Mouse (Mus musculus) embryonic facial prominence, embryonic 15.5 days (tissue): Measurements from ENCODE around the gene Rhox1. TPM values are rescaled to one million over a fixed set of nuclear protein-coding genes. Genes with fewer than 3 reads are reported as not detected.

ENCODE experiments used
- ATAC-seq: fragments of 200-750 bp; cut with Nextera tagmentation; 2 replicates; pipeline ENCODE4 v1.8.0; 2017; ENCODE audit warnings: low read depth, moderate TSS enrichment; ENCODE audit not compliant: insufficient number of reproducible peaks, low FRiP score, low TSS enrichment
- H3K27ac ChIP-seq: fragments of 300-500 bp; sonication (generic); replicated peaks from 2 replicates; pipeline ENCODE4 v1.5.1; 2015; ENCODE audit warnings: mild to moderate bottlenecking, inconsistent platforms
- H3K27me3 ChIP-seq: fragments of 300-500 bp; sonication (generic); 2 replicates; pipeline ENCODE4 v1.6.1; 2015; ENCODE audit warnings: inconsistent platforms
- H3K36me3 ChIP-seq: fragments of 300-500 bp; sonication (generic); 2 replicates; pipeline ENCODE4 v1.6.1; 2015; ENCODE audit warnings: mild to moderate bottlenecking, inconsistent platforms
- H3K4me1 ChIP-seq: fragments of 300-500 bp; sonication (generic); 2 replicates; pipeline ENCODE4 v1.6.1; 2015; ENCODE audit warnings: inconsistent platforms
- H3K4me2 ChIP-seq: fragments of 300-500 bp; sonication (generic); replicated peaks from 2 replicates; pipeline ENCODE4 v1.6.1; 2015; ENCODE audit warnings: mild to moderate bottlenecking, inconsistent platforms
- H3K4me3 ChIP-seq: fragments of 300-500 bp; sonication (generic); replicated peaks from 2 replicates; pipeline ENCODE4 v1.5.1; 2015; ENCODE audit warnings: mild to moderate bottlenecking, inconsistent platforms
- H3K9ac ChIP-seq: fragments of 300-500 bp; sonication (generic); 2 replicates; pipeline ENCODE4 v1.6.1; 2015; ENCODE audit warnings: inconsistent platforms
- H3K9me3 ChIP-seq: fragments of 300-500 bp; sonication (generic); replicated peaks from 2 replicates; pipeline ENCODE4 v1.6.1; 2016; ENCODE audit warnings: inconsistent platforms
- WGBS: fragments of 180-500 bp; shearing (Covaris S2); methylation state at CpG from one replicate; pipeline ENCODE4 v1.1.7; 2015; 5-methylcytosine and 5-hydroxymethylcytosine counted together
- polyA plus RNA-seq: library from polyadenylated mRNA; unstranded; fragments of >200 nt; fragmentation: Nextera tagmentation; extraction: Ambion mirVana; gene quantifications from 2 replicates; pipeline ENCODE4 v1.2.1, GENCODE M21; 2015

The Rhox1 gene
- polyA plus RNA-seq, 1 experiment from 2014 or later = not detected

DNA sequence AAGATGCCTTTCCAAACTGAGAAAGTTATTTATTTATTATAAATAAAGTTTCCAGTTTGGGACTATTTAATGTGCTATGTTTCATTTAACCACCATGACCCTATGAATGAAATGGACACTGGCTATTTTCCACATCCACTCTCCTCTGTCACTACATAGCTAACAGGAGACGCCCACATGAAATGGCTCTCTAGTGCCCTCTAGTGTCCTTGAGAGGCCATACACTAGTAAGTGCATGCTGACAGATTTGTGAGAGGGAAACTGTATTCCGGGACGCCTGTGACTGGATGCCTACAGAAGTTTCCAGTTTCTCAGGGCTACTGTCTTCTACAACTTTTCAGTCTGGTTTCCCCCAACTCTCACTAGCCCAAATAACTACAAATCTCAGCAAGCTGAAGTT, 55.0 kb downstream of the Rhox1 start:
- no peaks in the 10 kb centered on the region for H3K9me3 ChIP-seq
- no peak for ATAC-seq
- H3K9ac ChIP-seq = no peak overlapping the region
- no peak overlapping the region for H3K27ac ChIP-seq
- no peak overlapping the region for H3K4me2 ChIP-seq
- H3K4me1 ChIP-seq = no peaks in the 10 kb centered on the region
- WGBS = 20% methylated on average over 3 of the region's 3 CpGs
- H3K4me3 ChIP-seq = no peak overlapping the region
- H3K36me3 ChIP-seq = no peaks in the 10 kb centered on the region
- no peaks in the 10 kb centered on the region for H3K27me3 ChIP-seq

Other genes starting within 250 kb of the Rhox1 start
- 24.0 and 24.4 TPM in 2 replicates for gene Sept6, start 230.5 kb downstream of the Rhox1 start, polyA plus RNA-seq
- gene Sowahd, start 173.4 kb downstream of the Rhox1 start, polyA plus RNA-seq = not detected in 2 replicates
- gene Rpl39, start 136.9 kb downstream of the Rhox1 start, polyA plus RNA-seq = 534 and 566 TPM in 2 replicates
- 16.6 and 17.6 TPM in 2 replicates for gene Upf3b, start 111.9 kb downstream of the Rhox1 start, polyA plus RNA-seq
- gene Nkap, start 95.5 kb downstream of the Rhox1 start, polyA plus RNA-seq = 14.1 and 16.5 TPM in 2 replicates
- 1.2 and 1.4 TPM in 2 replicates for gene Akap14, start 53.4 kb downstream of the Rhox1 start, polyA plus RNA-seq
- gene Ndufa1, start 31.1 kb downstream of the Rhox1 start, polyA plus RNA-seq = 448 and 463 TPM in 2 replicates
- 12.6 and 13.4 TPM in 2 replicates for gene Rnf113a1, start 31.0 kb downstream of the Rhox1 start, polyA plus RNA-seq
- not detected in 2 replicates for gene Gm9, start 11.2 kb downstream of the Rhox1 start, polyA plus RNA-seq
- not detected in 2 replicates for gene Rhox2a, start 22.7 kb upstream of the Rhox1 start, polyA plus RNA-seq
- gene Rhox3a, start 27.7 kb upstream of the Rhox1 start, polyA plus RNA-seq = 0.33 TPM in 1 of 2 replicates, not detected in the other
- not detected in 2 replicates for gene Rhox4a, start 43.1 kb upstream of the Rhox1 start, polyA plus RNA-seq
- not detected in 2 replicates for gene Rhox3a2, start 157.8 kb upstream of the Rhox1 start, polyA plus RNA-seq
- gene Rhox4a2, start 168.6 kb upstream of the Rhox1 start, polyA plus RNA-seq = 0.55 and 1.5 TPM in 2 replicates
- not detected in 2 replicates for gene Rhox2b, start 189.8 kb upstream of the Rhox1 start, polyA plus RNA-seq
- gene Rhox4b, start 210.2 kb upstream of the Rhox1 start, polyA plus RNA-seq = 0.43 and 0.72 TPM in 2 replicates
- not detected in 2 replicates for gene Rhox2c, start 231.4 kb upstream of the Rhox1 start, polyA plus RNA-seq
- gene Rhox3c, start 236.3 kb upstream of the Rhox1 start, polyA plus RNA-seq = not detected in 2 replicates